Mouse (Mus musculus) stomach, postnatal 0 days (tissue): ENCODE measurements around the gene Eef2k. TPM values are rescaled to one million over a fixed set of nuclear protein-coding genes. Genes with fewer than 3 reads are reported as not detected.

ENCODE experiments used
- polyA plus RNA-seq: library from polyadenylated mRNA; unstranded; fragments of >200 nt; fragmentation: Nextera tagmentation; extraction: Ambion mirVana; gene quantifications from 2 replicates; pipeline ENCODE4 v1.2.1, GENCODE M21; 2015

Eef2k gene
- polyA plus RNA-seq, 1 experiment from 2014 or later, result 42.0 TPM

Other genes with a start within 250 kb of the Eef2k start
- gene Uqcrc2, start 207.7 kb upstream of the Eef2k start, polyA plus RNA-seq, result 191 and 193 TPM in 2 replicates
- gene Pdzd9, start 172.5 kb upstream of the Eef2k start, polyA plus RNA-seq, result 0.25 and 0.27 TPM in 2 replicates
- gene Mosmo, start 165.2 kb upstream of the Eef2k start, polyA plus RNA-seq, result 6.9 and 7.0 TPM in 2 replicates
- gene Vwa3a, start 103.5 kb upstream of the Eef2k start, polyA plus RNA-seq, result 0.21 and 0.29 TPM in 2 replicates
- not detected in 2 replicates for gene Gm5737, start 30.5 kb upstream of the Eef2k start, polyA plus RNA-seq
- 16.1 and 17.7 TPM in 2 replicates for gene Polr3e, start 74.9 kb downstream of the Eef2k start, polyA plus RNA-seq
- gene Cdr2, start 139.5 kb downstream of the Eef2k start, polyA plus RNA-seq, result 5.0 and 5.6 TPM in 2 replicates
- gene Mfsd13b, start 139.7 kb downstream of the Eef2k start, polyA plus RNA-seq, result 0.19 and 0.34 TPM in 2 replicates
- gene Mettl9, start 191.6 kb downstream of the Eef2k start, polyA plus RNA-seq, result 82.1 and 85.2 TPM in 2 replicates
- gene Igsf6, start 231.7 kb downstream of the Eef2k start, polyA plus RNA-seq, result 1.8 TPM in 2 replicates
- 0.05 and 0.11 TPM in 2 replicates for gene Otoa, start 238.8 kb downstream of the Eef2k start, polyA plus RNA-seq